Mouse (Mus musculus) heart, adult 2 months (tissue): Measurements from ENCODE around the gene Capn9.

Experiments
- CTCF ChIP-seq: fragments of 200-600 bp; IDR thresholded peaks from 2 replicates; pipeline ENCODE4 v1.8.1; 2022; ENCODE audit warnings: antibody characterized with exemption, mild to moderate bottlenecking, moderate library complexity
- EP300 ChIP-seq: fragments of 200-500 bp; IDR thresholded peaks from 2 replicates; pipeline ENCODE4 v1.6.1; 2011; ENCODE audit warnings: low read depth, low read length, control low read depth; ENCODE audit not compliant: insufficient read depth
- POLR2A ChIP-seq: fragments of 200-500 bp; IDR thresholded peaks from 2 replicates; pipeline ENCODE4 v1.6.1; 2011; ENCODE audit warnings: mild to moderate bottlenecking, low read depth, low read length, control low read depth; ENCODE audit not compliant: insufficient read depth

- no peak for TF ChIP-seq CTCF
- no peak for TF ChIP-seq POLR2A
- TF ChIP-seq EP300, result no peak
Observed at GRCm38 (mm10) chr8:124586556-124586955, 10.6 kb downstream of the Capn9 start.
